Mouse (Mus musculus): Measurements from ENCODE around the gene Pkig.

- no peak for TF ChIP-seq CTCF (IDR thresholded peaks at IDR 0.05; ENCODE audit: low read depth)
- TF ChIP-seq EP300 (IDR thresholded peaks at IDR 0.05; ENCODE audit: low read depth): no peak
Observed at GRCm38 (mm10) chr2:163756723-163757122, 98.5 kb downstream of the Pkig start.

Data from liver, postnatal 0 days (tissue).